Mouse (Mus musculus) forebrain, embryonic 13.5 days (tissue): ENCODE measurements around the gene Adamts4. TPM values are rescaled to one million over a fixed set of nuclear protein-coding genes. Genes with fewer than 3 reads are reported as not detected.
"Not testable (repeated sequence)": the region's sequence is repeated elsewhere in the genome, so short reads cannot be mapped to it uniquely, and the experiment has no call there.

Experiments used
- ATAC-seq: fragments of 200-750 bp; cut with Nextera tagmentation; 2 replicates; pipeline ENCODE4 v1.8.0; 2017
- H3K27ac ChIP-seq: fragments of 300-500 bp; sonication (generic); 2 replicates; pipeline ENCODE4 v1.5.1; 2015; ENCODE audit warnings: inconsistent platforms, mild to moderate bottlenecking, moderate library complexity
- H3K27me3 ChIP-seq: fragments of 300-500 bp; sonication (generic); 2 replicates; pipeline ENCODE4 v1.6.1; 2015; ENCODE audit warnings: mild to moderate bottlenecking, inconsistent platforms
- H3K36me3 ChIP-seq: fragments of 300-500 bp; sonication (generic); 2 replicates; pipeline ENCODE4 v1.6.1; 2015; ENCODE audit warnings: mild to moderate bottlenecking, inconsistent platforms; ENCODE audit not compliant: poor library complexity, severe bottlenecking
- H3K4me1 ChIP-seq: fragments of 300-500 bp; sonication (generic); 2 replicates; pipeline ENCODE4 v1.6.1; 2015; ENCODE audit warnings: inconsistent platforms
- H3K4me2 ChIP-seq: fragments of 300-500 bp; sonication (generic); 2 replicates; pipeline ENCODE4 v1.6.1; 2015; ENCODE audit warnings: inconsistent platforms, mild to moderate bottlenecking, moderate library complexity
- H3K4me3 ChIP-seq: fragments of 300-500 bp; sonication (generic); 2 replicates; pipeline ENCODE4 v1.5.1; 2015; ENCODE audit warnings: mild to moderate bottlenecking, inconsistent platforms
- H3K9ac ChIP-seq: fragments of 300-500 bp; sonication (generic); 2 replicates; pipeline ENCODE4 v1.6.1; 2015; ENCODE audit warnings: mild to moderate bottlenecking, inconsistent platforms
- H3K9me3 ChIP-seq: fragments of 300-500 bp; sonication (generic); replicated peaks from 2 replicates; pipeline ENCODE4 v1.6.1; 2016; ENCODE audit warnings: inconsistent platforms
- WGBS: fragments of 180-500 bp; shearing (Covaris S2); methylation state at CpG from one replicate; pipeline ENCODE4 v1.1.7; 2015; 5-methylcytosine and 5-hydroxymethylcytosine counted together
- polyA plus RNA-seq: library from polyadenylated mRNA; unstranded; fragments of >200 nt; fragmentation: Nextera tagmentation; extraction: Ambion mirVana; gene quantifications from 2 replicates; pipeline ENCODE4 v1.2.1, GENCODE M21; 2015

Adamts4 gene
- polyA plus RNA-seq, 1 experiment from 2014 or later: 7.3 TPM

DNA sequence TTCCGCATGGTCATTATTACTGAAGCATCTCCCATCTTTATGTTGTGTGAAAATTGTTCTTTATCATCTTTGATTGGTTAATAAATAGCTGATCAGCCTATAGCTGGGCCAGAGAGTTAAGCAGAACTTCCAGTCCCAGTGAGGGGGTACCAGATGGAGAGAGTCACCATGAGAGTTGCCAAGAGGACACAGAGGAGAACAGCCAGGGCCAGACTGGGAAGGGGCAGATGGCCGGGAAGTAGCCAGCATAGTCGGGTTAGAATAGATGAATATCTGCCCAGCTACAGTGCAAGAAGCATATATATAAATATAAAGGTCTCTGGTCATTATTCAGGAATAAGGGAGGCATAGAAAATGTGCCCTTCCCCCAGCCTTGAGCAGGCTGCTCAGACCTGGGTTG lies 48.0 kb downstream of the Adamts4 start:
- ATAC-seq: no peak
- H3K4me1 ChIP-seq: peaks cover 8% of the 10 kb centered on the region

DNA sequence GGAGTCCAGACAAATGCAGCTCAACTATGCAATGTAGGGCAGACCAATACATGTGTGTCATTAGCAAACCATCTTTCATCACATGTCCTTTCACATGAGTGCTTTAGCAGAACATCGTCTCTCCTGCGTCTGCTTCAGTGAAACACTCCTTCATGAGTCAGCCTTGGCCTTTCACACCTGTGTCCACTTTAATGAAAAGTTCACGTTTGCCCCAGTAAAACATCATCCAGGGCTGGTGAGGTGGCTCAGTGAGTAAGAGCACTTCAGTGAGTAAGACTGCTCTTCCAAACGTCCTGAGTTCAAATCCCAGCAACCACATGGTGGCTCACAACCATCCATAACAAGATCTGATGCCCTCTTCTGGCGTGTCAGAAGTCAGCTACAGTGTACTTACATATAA lies 55.9 kb downstream of the Adamts4 start:
- H3K4me1 ChIP-seq, H3K27me3 ChIP-seq, H3K9me3 ChIP-seq, H3K27ac ChIP-seq, ATAC-seq, H3K9ac ChIP-seq, H3K36me3 ChIP-seq, H3K4me2 ChIP-seq, H3K4me3 ChIP-seq: not testable (repeated sequence)
- 72% methylated on average over 5 of the region's 5 CpGs for WGBS

More for the DNA sequence above, 48.0 kb downstream of the Adamts4 start:
- Histone ChIP-seq H3K9ac (no peak overlapping the region), H3K9me3 (no peaks in the 10 kb centered on the region), H3K27me3 (peaks cover 28% of the 10 kb centered on the region), H3K36me3 (no peaks in the 10 kb centered on the region), H3K4me2 (no peak overlapping the region), H3K27ac (no peak overlapping the region), H3K4me3 (no peak overlapping the region)
- 77% methylated on average over 3 of the region's 3 CpGs for WGBS

GRCm38 (mm10) chr1:171309321-171309720 lies 59.1 kb downstream of the Adamts4 start:
- no peak overlapping the region for H3K4me2 ChIP-seq
- no peaks in the 10 kb centered on the region for H3K36me3 ChIP-seq
- WGBS: 82% methylated on average over 2 of the region's 2 CpGs
- H3K9me3 ChIP-seq: no peaks in the 10 kb centered on the region
- no peak overlapping the region for H3K9ac ChIP-seq
- no peak overlapping the region for H3K4me3 ChIP-seq
- no peak overlapping the region for H3K27ac ChIP-seq
- H3K4me1 ChIP-seq: no peaks in the 10 kb centered on the region
- H3K27me3 ChIP-seq: no peaks in the 10 kb centered on the region
- no peak for ATAC-seq

Other genes starting within 250 kb of the Adamts4 start
- gene Fcgr4, start 231.5 kb upstream of the Adamts4 start, polyA plus RNA-seq: 0.33 TPM in 1 of 2 replicates, not detected in the other
- gene Fcgr3, start 185.5 kb upstream of the Adamts4 start, polyA plus RNA-seq: 3.5 and 3.8 TPM in 2 replicates
- gene Cfap126, start 136.5 kb upstream of the Adamts4 start, polyA plus RNA-seq: 6.6 and 7.8 TPM in 2 replicates
- gene Sdhc, start 99.8 kb upstream of the Adamts4 start, polyA plus RNA-seq: 223 and 229 TPM in 2 replicates
- 0.22 TPM in 1 of 2 replicates, not detected in the other for gene Mpz, start 99.7 kb upstream of the Adamts4 start, polyA plus RNA-seq
- gene Pcp4l1, start 54.2 kb upstream of the Adamts4 start, polyA plus RNA-seq: 6.2 and 8.8 TPM in 2 replicates
- gene Nr1i3, start 36.5 kb upstream of the Adamts4 start, polyA plus RNA-seq: 0.32 and 0.37 TPM in 2 replicates
- 33.8 and 43.0 TPM in 2 replicates for gene Tomm40l, start 27.9 kb upstream of the Adamts4 start, polyA plus RNA-seq
- gene Apoa2, start 25.4 kb upstream of the Adamts4 start, polyA plus RNA-seq: 2.6 and 8.3 TPM in 2 replicates
- 12.3 and 12.8 TPM in 2 replicates for gene Fcer1g, start 16.1 kb upstream of the Adamts4 start, polyA plus RNA-seq
- gene Ndufs2, start 967 bp downstream of the Adamts4 start, polyA plus RNA-seq: 216 and 221 TPM in 2 replicates
- 89.0 and 95.3 TPM in 2 replicates for gene B4galt3, start 19.9 kb downstream of the Adamts4 start, polyA plus RNA-seq
- gene Ppox, start 30.8 kb downstream of the Adamts4 start, polyA plus RNA-seq: 50.3 and 51.0 TPM in 2 replicates
- gene Usp21, start 37.6 kb downstream of the Adamts4 start, polyA plus RNA-seq: 122 and 125 TPM in 2 replicates
- 118 and 120 TPM in 2 replicates for gene Ufc1, start 44.6 kb downstream of the Adamts4 start, polyA plus RNA-seq
- gene Dedd, start 78.7 kb downstream of the Adamts4 start, polyA plus RNA-seq: 50.9 and 54.0 TPM in 2 replicates
- 52.9 and 56.9 TPM in 2 replicates for gene Nit1, start 95.2 kb downstream of the Adamts4 start, polyA plus RNA-seq
- gene Pfdn2, start 95.2 kb downstream of the Adamts4 start, polyA plus RNA-seq: 160 and 180 TPM in 2 replicates
- 3.3 and 3.8 TPM in 2 replicates for gene Klhdc9, start 110.4 kb downstream of the Adamts4 start, polyA plus RNA-seq
- 0.31 and 0.32 TPM in 2 replicates for gene Nectin4, start 119.7 kb downstream of the Adamts4 start, polyA plus RNA-seq
- gene Arhgap30, start 138.5 kb downstream of the Adamts4 start, polyA plus RNA-seq: 0.35 and 0.36 TPM in 2 replicates
- 205 and 211 TPM in 2 replicates for gene Usf1, start 160.9 kb downstream of the Adamts4 start, polyA plus RNA-seq
- 12.2 and 12.3 TPM in 2 replicates for gene Tstd1, start 168.5 kb downstream of the Adamts4 start, polyA plus RNA-seq
- 8.4 and 9.7 TPM in 2 replicates for gene F11r, start 187.1 kb downstream of the Adamts4 start, polyA plus RNA-seq